Mouse (Mus musculus) gastrocnemius, adult 18-20 months (tissue): ENCODE results near the gene Cpt1b. TPM values are rescaled to one million over a fixed set of nuclear protein-coding genes. Genes with fewer than 3 reads are reported as not detected.
"Not testable (repeated sequence)": the region's sequence is repeated elsewhere in the genome, so short reads cannot be mapped to it uniquely, and the experiment has no call there.

Source experiments
- DNase-seq: peaks from one replicate; pipeline ENCODE4 v3.0.0; 2021; ENCODE audit warnings: low spot score
- total RNA-seq, 2 experiments: library from RNA; stranded (reverse); gene quantifications; 2 replicates each; pipeline ENCODE4 v1.2.3; 2021

Gene Cpt1b
- total RNA-seq, 2 experiments from 2014 or later, result 287 to 338 TPM

GRCm38 (mm10) chr15:89434136-89434535 is 8.5 kb upstream of the Cpt1b start:
- no peak for DNase-seq

DNA sequence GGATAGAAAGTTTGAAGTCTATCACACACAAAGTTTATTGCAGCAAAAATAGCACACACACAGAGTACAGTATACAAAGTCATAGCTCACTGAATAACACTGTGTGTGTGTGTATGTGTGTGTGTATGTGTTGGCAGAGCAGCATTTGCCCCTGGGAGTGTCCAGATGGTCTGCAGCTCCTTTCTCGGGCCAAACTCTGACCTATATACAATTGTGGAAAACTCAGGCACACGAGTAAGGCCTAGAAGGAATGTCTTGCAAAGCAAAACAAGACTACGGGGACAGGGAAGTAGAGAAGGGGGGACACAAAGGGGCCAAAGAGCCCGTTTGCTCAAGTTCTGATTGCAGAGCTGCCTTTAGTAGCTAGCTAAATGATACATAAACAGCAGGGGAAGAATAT is 7.3 kb upstream of the Cpt1b start:
- no peak for DNase-seq

GRCm38 (mm10) chr15:89431806-89432205 is 6.1 kb upstream of the Cpt1b start:
- DNase-seq, result no peak

- DNase-seq, result no peak
Observed at GRCm38 (mm10) chr15:89431271-89431670, 5.6 kb upstream of the Cpt1b start.

DNA sequence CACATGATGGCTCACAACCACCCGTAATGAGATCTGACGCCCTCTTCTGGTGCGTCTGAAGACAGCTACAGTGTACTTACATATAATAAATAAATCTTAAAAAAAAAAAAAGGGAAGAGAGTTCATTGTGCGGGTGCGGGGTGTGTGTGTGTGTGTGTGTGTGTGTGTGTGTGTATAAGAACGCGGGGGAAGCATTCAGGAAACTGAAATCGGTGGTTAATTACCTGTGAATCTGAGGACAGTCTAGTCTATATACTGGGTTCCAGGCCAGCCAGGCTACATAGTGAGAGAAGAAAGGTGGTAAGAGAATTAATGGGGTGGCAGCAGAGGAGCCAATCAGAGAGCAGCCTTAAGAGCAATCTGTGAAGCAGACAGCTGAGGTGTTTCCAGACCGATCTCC is 5.1 kb upstream of the Cpt1b start:
- DNase-seq, result not testable (repeated sequence)

DNA sequence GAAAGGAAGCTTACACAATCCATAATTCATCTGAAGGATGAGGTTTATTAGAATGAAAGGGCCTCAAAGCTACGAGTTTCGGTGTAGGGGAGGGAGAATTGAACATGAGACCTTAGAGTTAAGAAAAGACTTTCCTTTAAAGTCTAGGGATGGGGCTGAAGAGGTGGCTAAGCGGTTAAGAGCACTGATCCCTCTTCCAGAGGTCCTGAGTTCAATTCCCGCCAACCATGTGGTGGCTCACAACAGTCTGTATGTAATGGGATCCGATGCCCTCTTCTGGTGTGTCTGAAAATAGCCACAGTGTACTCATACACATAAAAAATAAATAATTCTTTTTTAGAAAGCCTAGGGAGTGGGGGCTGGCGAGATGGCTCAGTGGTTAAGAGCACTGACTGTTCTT is 4.7 kb upstream of the Cpt1b start:
- no peak for DNase-seq

DNA sequence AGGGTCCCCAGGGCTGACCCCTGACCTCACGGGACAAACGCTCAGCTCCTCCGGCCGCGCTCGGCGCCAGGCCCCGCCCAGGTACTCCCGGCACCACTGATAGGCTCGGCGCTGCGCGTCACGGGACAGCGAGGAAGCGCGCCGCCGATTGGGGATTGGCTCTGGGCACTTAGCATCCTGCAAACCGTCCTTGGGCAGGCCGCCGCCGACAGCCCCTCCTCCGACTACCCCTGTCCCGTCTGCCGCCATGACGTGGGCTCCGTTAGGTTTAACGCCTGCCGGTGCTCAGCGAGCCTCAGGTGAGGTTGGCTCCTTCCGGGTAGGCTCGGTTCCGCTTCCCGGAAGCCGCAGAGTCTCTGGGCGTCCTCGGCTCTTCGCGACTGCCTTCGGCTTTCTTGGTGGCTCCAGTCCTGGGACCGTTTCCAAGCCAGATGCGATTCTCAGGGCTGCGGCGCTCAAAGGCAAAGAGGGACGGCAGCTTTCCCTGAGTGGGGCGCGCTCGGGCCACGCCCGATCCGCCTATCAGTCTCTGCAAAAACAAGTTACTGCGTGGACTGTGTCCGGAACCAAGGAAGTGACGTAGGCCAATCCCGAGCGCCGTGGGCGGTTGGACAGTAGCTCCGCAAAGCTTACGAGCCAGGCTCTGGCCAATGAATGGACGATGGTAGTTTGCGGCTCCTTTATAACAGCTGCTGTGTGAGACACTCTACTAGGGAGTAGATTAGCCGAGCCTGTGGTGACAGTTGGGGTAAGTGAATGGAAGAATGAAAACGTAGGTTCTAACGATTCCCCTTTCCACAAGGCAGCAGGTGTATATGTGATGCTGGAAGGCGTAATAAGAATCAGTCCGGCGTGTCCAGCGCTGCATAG is 3.9 kb upstream of the Cpt1b start, which contains the start of the genes C730034F03Rik, Gm44502 and Chkb:
C730034F03Rik (plus strand) TSS at position 238 of the 870 bp plus-strand sequence.
Gm44502 (minus strand) TSS at position 345 of the 870 bp plus-strand sequence.
Chkb (minus strand) TSS at position 557 of the 870 bp plus-strand sequence.
- DNase-seq, result peak; percentile 91

GRCm38 (mm10) chr15:89428821-89429351 is 3.2 kb upstream of the Cpt1b start:
- DNase-seq, result no peak

- no peak for DNase-seq
Observed at GRCm38 (mm10) chr15:89428136-89428790, 2.6 kb upstream of the Cpt1b start.

DNA sequence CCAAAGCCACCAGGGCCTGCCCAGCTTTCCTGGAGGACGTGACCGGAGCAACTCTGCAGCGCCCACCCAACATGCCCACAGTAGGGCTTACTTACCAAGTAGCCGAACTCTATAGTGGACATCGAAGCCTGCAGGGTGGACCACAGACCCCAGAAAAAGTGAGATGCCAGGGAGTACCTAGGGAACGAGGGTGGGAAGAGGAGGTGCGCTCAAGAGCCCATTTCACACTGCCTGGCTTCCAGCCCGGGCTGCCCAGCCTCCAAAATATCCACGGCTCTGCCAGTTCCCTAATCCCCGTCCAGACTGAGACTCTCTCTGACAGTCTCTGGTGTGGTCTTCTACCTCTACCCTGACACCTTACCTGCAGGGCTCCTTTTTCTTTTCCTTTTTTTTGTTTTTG is 1.1 kb upstream of the Cpt1b start:
- peak; percentile 40 for DNase-seq

- no peak for DNase-seq
Observed at GRCm38 (mm10) chr15:89424621-89425020, 1.0 kb downstream of the Cpt1b start.

- DNase-seq, result no peak
Observed at GRCm38 (mm10) chr15:89421938-89422337, 3.7 kb downstream of the Cpt1b start.

- peak; percentile 49 for DNase-seq
Observed at GRCm38 (mm10) chr15:89415282-89415681, 10.4 kb downstream of the Cpt1b start.

GRCm38 (mm10) chr15:89410118-89410517 is 15.5 kb downstream of the Cpt1b start, which contains the start of gene Syce3:
Syce3 (minus strand) TSS chr15:89410503.
- no peak for DNase-seq

DNA sequence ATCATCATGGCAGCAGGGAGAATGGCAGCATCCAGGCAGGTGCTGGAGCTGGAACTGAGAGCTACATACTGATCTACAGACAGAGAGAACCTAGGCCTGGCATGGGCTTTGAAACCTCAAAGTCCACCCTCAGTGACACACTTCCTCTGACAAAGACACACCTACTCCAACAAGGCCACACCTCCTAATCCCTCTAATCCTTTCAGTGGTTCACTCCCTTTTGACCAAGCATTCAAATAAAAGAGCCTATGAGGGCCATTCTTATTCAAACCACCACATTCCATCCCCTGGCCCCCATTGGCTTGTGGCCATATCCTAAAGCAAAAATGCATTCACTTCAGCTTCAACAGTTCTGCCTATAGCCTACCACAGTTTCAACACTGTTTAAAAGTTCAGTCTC is 19.0 kb downstream of the Cpt1b start:
- DNase-seq, result no peak

DNA sequence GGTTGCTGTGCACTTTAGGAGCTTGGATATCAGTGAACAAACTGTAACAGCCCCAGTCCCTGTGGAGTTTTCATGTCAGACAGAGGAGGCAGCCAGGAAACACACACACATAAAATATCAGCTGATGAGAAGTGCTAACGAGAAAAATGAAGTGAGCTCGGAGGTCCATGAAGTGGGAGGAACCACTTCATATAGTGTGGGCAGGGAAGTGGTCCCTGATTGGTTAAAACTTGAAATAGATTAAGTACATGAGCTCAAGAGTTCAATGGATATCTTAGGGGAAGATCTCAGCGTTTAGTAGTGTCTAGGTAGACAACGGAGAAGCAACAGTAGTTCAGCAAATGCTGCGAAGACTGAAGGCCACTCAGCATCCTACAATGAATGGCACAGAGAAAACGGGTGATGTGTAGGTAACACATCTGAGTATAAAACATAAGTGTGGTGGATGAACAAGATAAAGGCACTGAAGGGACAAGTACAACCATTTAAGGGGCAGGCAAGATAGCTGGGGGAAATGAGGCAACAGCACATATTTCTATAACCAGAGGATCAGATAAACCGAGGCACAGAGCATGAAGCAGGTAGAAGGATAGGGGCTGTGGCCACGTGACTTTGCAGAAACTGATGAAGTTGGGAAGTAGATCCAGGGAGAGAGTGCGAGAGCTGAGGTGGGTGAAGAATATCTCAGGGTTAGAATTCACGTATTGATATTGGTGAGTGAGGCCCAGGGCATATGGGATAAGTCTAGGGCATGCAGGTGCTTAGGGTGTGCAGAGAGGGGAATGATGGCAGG is 20.6 kb downstream of the Cpt1b start:
- no peak for DNase-seq

- DNase-seq, result no peak
Observed at GRCm38 (mm10) chr15:89402471-89402870, 23.2 kb downstream of the Cpt1b start.

DNA sequence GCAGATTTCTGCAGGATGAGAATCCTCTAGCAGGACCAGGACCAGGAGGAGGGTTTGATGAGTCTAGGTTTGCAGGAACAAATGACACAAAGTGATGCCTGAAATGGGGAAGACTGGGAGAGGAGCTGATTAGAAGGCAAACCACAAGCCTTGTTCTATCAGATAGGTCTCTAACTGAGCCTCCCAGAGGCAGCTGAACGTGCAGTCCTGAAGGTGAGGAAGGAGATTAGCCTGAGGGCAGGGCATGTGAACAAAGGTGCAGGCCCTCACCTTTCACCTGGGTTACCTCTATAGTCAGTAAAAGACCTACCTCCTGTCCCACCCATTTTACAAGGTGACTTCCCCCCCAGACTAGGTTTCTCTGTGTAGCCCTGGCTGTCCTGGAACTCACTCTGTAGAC is 25.9 kb downstream of the Cpt1b start:
- DNase-seq, result no peak

- DNase-seq, result no peak
Observed at GRCm38 (mm10) chr15:89398146-89398545, 27.5 kb downstream of the Cpt1b start.

- DNase-seq, result no peak
Observed at GRCm38 (mm10) chr15:89396883-89397282, 28.8 kb downstream of the Cpt1b start.

GRCm38 (mm10) chr15:89390081-89390480 is 35.6 kb downstream of the Cpt1b start:
- no peak for DNase-seq
